Mouse (Mus musculus): Measurements from ENCODE around the gene Ogfod1. TPM values are rescaled to one million over a fixed set of nuclear protein-coding genes. Genes with fewer than 3 reads are reported as not detected.

Gene Ogfod1
- polyA plus RNA-seq, 1 experiment from 2014 or later = 14.6 TPM

DNA sequence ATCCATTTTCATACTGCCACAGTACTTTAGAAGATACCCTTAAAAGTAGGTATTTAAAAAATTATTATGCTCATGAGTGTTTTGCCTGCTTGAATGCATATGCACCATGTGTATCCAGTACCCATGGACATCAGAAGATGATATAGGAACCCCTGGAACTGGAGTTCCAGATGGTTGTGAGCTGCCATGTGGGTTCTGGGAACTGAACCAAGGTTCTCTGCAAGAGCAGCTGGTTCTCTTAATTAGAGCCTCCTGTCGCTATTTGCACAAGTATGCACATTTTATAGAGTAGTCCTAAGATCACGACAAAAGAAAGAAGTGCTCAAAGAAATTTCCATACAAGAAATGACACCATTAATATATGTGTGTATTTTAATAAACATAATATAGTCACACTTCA, 10.8 kb downstream of the Ogfod1 start:
- Histone ChIP-seq H3K27me3 (ENCODE audit: control insufficient read depth, insufficient read depth, low read length) (no peaks in the 10 kb centered on the region), H3K36me3 (ENCODE audit: control insufficient read depth, insufficient read depth, low read length) (no peaks in the 10 kb centered on the region), H3K9ac (ENCODE audit: low read length) (no peak overlapping the region), H3K27ac (replicated peaks; ENCODE audit: low read depth, low read length) (no peak overlapping the region), H3K4me1 (ENCODE audit: control insufficient read depth, insufficient read depth, low read length) (no peaks in the 10 kb centered on the region), H3K4me3 (ENCODE audit: low read depth, low read length) (no peak overlapping the region), H3K4me2 (ENCODE audit: low read depth, severe bottlenecking) (no peak overlapping the region), H3K9me3 (ENCODE audit: control insufficient read depth, low read length) (no peaks in the 10 kb centered on the region)
- ATAC-seq (ENCODE audit: insufficient number of reproducible peaks, low FRiP score, low TSS enrichment, low read depth) (no peak), DNase-seq (ENCODE audit: low spot score) (no peak)
- WGBS = 83% methylated on average over 2 of the region's 2 CpGs

DNA sequence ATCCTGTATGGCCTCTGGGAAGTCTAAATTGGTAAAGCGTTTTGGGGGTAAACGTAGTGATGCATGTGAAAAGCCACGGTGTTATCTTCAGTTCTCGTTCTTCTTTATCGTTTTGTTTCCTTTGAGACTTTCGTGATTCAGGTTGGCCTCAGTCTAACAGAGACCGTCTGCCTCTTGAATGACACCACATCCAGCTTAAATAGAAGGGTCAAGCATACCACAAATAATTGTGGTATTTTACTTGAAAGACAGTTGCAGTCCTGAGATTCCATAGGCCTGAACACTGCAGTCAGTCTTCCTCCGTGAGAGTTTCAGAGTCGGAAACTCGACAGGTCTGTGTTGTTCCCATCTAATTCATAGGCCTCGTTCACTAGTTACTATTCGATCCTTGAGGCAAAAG, 15.7 kb downstream of the Ogfod1 start:
- ATAC-seq (ENCODE audit: insufficient number of reproducible peaks, low FRiP score, low TSS enrichment, low read depth) (no peak), DNase-seq (ENCODE audit: low spot score) (no peak)
- WGBS = 94% methylated on average over 12 of the region's 12 CpGs
- no peak overlapping the region for H3K9ac ChIP-seq (ENCODE audit: low read length)
- H3K9me3 ChIP-seq (ENCODE audit: control insufficient read depth, low read length) = no peaks in the 10 kb centered on the region
- no peak overlapping the region for H3K27ac ChIP-seq (replicated peaks; ENCODE audit: low read depth, low read length)
- no peaks in the 10 kb centered on the region for H3K4me1 ChIP-seq (ENCODE audit: control insufficient read depth, insufficient read depth, low read length)
- no peaks in the 10 kb centered on the region for H3K27me3 ChIP-seq (ENCODE audit: control insufficient read depth, insufficient read depth, low read length)
- H3K36me3 ChIP-seq (ENCODE audit: control insufficient read depth, insufficient read depth, low read length) = no peaks in the 10 kb centered on the region
- H3K4me2 ChIP-seq (ENCODE audit: low read depth, severe bottlenecking) = no peak overlapping the region
- no peak overlapping the region for H3K4me3 ChIP-seq (ENCODE audit: low read depth, low read length)

DNA sequence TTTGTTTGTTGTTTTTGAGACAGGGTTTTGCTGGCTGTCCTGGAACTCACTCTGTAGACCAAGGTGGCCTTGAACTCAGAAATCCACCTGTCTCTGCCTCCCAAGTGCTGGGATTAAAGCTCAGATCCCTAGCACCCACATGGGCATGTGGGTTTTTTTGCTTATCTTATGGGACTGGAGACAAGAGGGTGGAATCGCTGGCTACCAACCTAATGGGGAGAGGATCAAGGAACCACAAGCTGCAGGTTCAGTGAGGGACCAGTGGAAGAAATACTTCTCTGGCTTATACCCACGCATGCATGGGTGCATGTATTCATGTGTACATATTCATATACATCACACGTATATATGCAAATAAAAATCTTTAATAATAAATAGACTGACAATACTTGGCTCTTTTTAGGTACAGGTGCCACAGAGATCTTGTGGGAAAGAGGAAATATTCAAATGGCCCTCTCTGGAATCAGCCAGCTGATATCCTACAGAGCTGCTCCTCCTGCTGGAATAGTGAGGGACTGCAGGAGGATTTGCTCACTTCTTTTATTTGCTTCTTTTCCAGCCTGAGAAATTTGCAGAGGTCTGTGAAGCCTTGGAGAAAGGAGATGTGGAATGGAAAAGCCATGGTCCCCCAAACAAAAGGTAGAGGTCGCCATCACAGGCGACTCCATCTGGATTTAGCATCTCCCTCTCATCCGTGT, 20.3 kb downstream of the Ogfod1 start:
- H3K4me2 ChIP-seq (ENCODE audit: low read depth, severe bottlenecking) = no peak overlapping the region
- no peak overlapping the region for H3K9ac ChIP-seq (ENCODE audit: low read length)
- no peak overlapping the region for H3K27ac ChIP-seq (replicated peaks; ENCODE audit: low read depth, low read length)
- H3K9me3 ChIP-seq (ENCODE audit: control insufficient read depth, low read length) = no peaks in the 10 kb centered on the region
- ATAC-seq (ENCODE audit: insufficient number of reproducible peaks, low FRiP score, low TSS enrichment, low read depth) = no peak
- peak; percentile 69 for DNase-seq (ENCODE audit: low spot score)
- no peaks in the 10 kb centered on the region for H3K27me3 ChIP-seq (ENCODE audit: control insufficient read depth, insufficient read depth, low read length)
- H3K4me3 ChIP-seq (ENCODE audit: low read depth, low read length) = no peak overlapping the region
- peaks cover 3% of the 10 kb centered on the region; the same call in 1 of the 2 replicates for H3K36me3 ChIP-seq (ENCODE audit: control insufficient read depth, insufficient read depth, low read length)
- 69% methylated on average over 6 of the region's 6 CpGs for WGBS
- no peaks in the 10 kb centered on the region for H3K4me1 ChIP-seq (ENCODE audit: control insufficient read depth, insufficient read depth, low read length)

DNA sequence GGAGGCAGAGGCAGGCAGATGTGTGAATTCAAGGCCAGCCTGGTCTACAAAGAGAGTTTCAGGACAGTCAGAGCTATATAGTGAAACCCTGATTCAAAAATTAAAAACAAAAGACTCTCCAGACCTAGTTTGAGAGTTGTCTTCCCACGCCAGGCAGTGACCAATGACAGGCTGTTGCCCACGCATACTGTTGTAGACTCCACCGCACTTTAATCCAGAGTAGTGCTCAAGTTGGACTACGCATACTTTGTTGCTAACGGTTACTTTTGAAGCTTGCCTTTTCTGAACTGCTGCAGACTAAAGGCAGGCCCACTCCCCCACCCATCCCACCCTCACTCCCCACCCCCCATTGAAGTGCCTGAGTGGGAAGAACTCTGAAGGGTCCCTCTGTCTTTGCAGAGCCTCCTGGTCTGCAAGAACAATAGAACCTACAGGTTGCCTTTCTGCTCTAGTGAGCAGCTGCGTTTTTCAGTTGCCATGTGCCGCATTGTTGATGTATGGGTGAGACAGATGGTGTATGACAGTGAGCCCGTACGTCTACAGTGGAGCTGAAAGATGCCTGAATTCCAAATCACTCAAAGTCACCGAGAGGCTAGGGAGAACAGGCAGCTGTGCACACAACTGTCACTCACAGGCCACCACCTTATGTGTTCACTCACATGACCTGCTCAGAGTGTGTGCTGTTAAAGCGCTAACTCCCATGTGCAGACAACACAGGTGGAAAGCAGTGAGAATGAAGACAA, 29.3 kb downstream of the Ogfod1 start:
- Histone ChIP-seq H3K27me3 (ENCODE audit: control insufficient read depth, insufficient read depth, low read length) (no peaks in the 10 kb centered on the region), H3K27ac (replicated peaks; ENCODE audit: low read depth, low read length) (no peak overlapping the region), H3K4me3 (ENCODE audit: low read depth, low read length) (no peak overlapping the region), H3K9ac (ENCODE audit: low read length) (no peak overlapping the region), H3K4me2 (ENCODE audit: low read depth, severe bottlenecking) (no peak overlapping the region), H3K4me1 (ENCODE audit: control insufficient read depth, insufficient read depth, low read length) (no peaks in the 10 kb centered on the region), H3K36me3 (ENCODE audit: control insufficient read depth, insufficient read depth, low read length) (no peaks in the 10 kb centered on the region), H3K9me3 (ENCODE audit: control insufficient read depth, low read length) (no peaks in the 10 kb centered on the region)
- DNase-seq (ENCODE audit: low spot score) (no peak), ATAC-seq (ENCODE audit: insufficient number of reproducible peaks, low FRiP score, low TSS enrichment, low read depth) (no peak)
- WGBS = 91% methylated on average over 11 of the region's 11 CpGs

DNA sequence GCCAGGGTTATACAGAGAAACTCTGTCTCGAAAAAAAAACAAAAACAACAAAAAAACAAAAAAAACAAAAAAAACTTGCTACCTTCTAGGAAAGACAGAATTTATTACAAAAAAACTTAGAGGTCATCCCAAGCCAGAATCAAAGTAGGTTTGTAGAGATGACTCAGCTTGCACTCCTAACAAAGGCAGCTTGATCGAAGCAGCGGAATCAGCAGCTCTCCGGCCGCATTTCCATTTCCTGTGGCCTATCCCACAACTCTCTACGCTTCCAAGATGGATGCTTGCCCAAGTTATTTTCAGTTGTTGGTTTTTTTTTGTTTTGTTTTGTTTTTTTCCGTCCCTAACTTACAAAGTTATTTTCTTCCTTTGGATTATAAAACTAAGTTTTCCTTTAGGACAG, 31.8 kb downstream of the Ogfod1 start:
- Histone ChIP-seq H3K27me3 (ENCODE audit: control insufficient read depth, insufficient read depth, low read length) (no peaks in the 10 kb centered on the region), H3K4me3 (ENCODE audit: low read depth, low read length) (no peak overlapping the region), H3K9me3 (ENCODE audit: control insufficient read depth, low read length) (no peaks in the 10 kb centered on the region), H3K9ac (ENCODE audit: low read length) (no peak overlapping the region), H3K36me3 (ENCODE audit: control insufficient read depth, insufficient read depth, low read length) (no peaks in the 10 kb centered on the region), H3K27ac (replicated peaks; ENCODE audit: low read depth, low read length) (no peak overlapping the region), H3K4me1 (ENCODE audit: control insufficient read depth, insufficient read depth, low read length) (no peaks in the 10 kb centered on the region), H3K4me2 (ENCODE audit: low read depth, severe bottlenecking) (no peak overlapping the region)
- DNase-seq (ENCODE audit: low spot score) (no peak), ATAC-seq (ENCODE audit: insufficient number of reproducible peaks, low FRiP score, low TSS enrichment, low read depth) (no peak)
- 95% methylated on average over 7 of the region's 7 CpGs for WGBS

DNA sequence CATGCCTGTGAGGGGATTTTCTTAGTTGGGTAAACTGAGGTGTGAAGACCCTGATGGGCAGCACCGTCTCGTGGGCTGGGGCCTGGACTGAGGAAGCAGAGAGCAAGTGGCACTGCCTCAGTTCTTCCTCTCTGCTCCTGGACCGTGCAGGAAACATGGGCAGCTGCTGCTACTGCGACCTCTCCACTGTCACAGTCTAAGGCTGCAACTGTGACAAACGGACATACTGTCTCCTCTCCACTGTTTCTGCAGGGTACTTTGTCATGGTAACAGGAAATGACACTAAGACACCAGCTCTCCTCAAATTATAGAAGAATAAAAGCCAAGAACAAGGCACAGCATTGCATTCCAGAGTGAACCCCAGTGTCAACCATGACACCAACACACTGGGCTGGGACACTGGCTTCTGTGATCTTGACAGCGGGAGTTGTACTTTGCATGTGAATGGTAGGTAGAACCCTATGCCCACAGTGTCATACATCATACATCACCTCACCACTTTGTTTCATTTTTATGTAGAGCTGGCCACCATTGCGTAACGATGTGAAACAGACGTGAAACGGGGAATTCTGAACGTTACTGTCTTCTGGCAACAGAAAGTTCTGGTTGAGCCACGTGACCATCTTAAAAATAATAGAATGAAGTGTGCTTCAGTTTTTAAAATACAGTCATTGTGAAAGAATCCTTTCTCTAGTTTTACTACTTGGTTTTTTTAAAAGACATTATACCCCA, 39.6 kb downstream of the Ogfod1 start:
- Histone ChIP-seq H3K4me2 (ENCODE audit: low read depth, severe bottlenecking) (no peak overlapping the region), H3K9me3 (ENCODE audit: control insufficient read depth, low read length) (no peaks in the 10 kb centered on the region), H3K36me3 (ENCODE audit: control insufficient read depth, insufficient read depth, low read length) (no peaks in the 10 kb centered on the region), H3K9ac (ENCODE audit: low read length) (no peak overlapping the region), H3K27me3 (ENCODE audit: control insufficient read depth, insufficient read depth, low read length) (no peaks in the 10 kb centered on the region), H3K27ac (replicated peaks; ENCODE audit: low read depth, low read length) (no peak overlapping the region), H3K4me3 (ENCODE audit: low read depth, low read length) (no peak overlapping the region), H3K4me1 (ENCODE audit: control insufficient read depth, insufficient read depth, low read length) (no peaks in the 10 kb centered on the region)
- DNase-seq (ENCODE audit: low spot score) = no peak
- 86% methylated on average over 12 of the region's 12 CpGs for WGBS
- ATAC-seq (ENCODE audit: insufficient number of reproducible peaks, low FRiP score, low TSS enrichment, low read depth) = no peak

DNA sequence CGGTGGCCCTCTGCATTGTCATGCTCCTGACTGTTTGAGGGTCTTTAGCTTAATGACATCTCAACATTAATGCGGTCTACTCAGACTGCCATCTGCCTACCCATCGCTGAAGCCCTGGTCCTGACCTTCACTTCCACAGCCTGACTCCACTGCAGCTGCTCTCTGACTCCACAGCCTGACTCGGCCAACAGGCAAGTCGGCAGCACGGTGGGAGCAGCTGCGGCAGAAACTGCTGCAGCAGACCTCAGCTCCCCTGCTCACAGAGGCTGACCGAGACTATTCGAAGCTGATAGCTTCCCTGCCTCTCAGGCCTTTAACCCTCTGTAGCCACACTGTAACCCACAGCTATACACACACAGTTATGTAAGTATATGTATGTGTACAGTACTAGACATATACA, 51.0 kb downstream of the Ogfod1 start:
- no peak overlapping the region for H3K4me2 ChIP-seq (ENCODE audit: low read depth, severe bottlenecking)
- no peaks in the 10 kb centered on the region for H3K9me3 ChIP-seq (ENCODE audit: control insufficient read depth, low read length)
- no peaks in the 10 kb centered on the region for H3K36me3 ChIP-seq (ENCODE audit: control insufficient read depth, insufficient read depth, low read length)
- 86% methylated on average over 9 of the region's 9 CpGs for WGBS
- H3K27ac ChIP-seq (replicated peaks; ENCODE audit: low read depth, low read length) = no peak overlapping the region
- H3K4me1 ChIP-seq (ENCODE audit: control insufficient read depth, insufficient read depth, low read length) = no peaks in the 10 kb centered on the region
- no peaks in the 10 kb centered on the region for H3K27me3 ChIP-seq (ENCODE audit: control insufficient read depth, insufficient read depth, low read length)
- DNase-seq (ENCODE audit: low spot score) = no peak
- no peak for ATAC-seq (ENCODE audit: insufficient number of reproducible peaks, low FRiP score, low TSS enrichment, low read depth)
- H3K9ac ChIP-seq (ENCODE audit: low read length) = no peak overlapping the region
- H3K4me3 ChIP-seq (ENCODE audit: low read depth, low read length) = no peak overlapping the region

DNA sequence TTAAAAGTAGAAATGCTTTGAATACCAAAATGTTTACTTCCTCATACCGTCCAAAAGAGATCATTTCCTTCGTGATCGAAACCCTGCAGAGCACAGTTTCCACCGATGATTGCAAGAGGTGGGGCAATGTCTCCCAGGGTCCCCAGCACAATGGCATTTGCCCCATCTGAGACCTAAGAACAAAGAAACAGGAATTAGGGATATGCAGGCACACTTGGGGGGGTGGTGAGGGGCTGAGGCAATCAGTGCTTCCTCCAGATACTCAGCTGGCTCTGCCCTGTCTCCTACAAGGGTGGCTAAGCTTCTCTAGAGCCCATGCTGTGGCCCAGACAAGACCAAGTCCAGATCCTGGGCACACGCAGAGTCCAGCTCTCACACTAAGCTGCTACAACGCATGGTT, 52.7 kb downstream of the Ogfod1 start:
- no peak overlapping the region for H3K9ac ChIP-seq (ENCODE audit: low read length)
- H3K27ac ChIP-seq (replicated peaks; ENCODE audit: low read depth, low read length) = no peak overlapping the region
- no peak overlapping the region for H3K4me3 ChIP-seq (ENCODE audit: low read depth, low read length)
- H3K27me3 ChIP-seq (ENCODE audit: control insufficient read depth, insufficient read depth, low read length) = no peaks in the 10 kb centered on the region
- no peaks in the 10 kb centered on the region for H3K36me3 ChIP-seq (ENCODE audit: control insufficient read depth, insufficient read depth, low read length)
- H3K9me3 ChIP-seq (ENCODE audit: control insufficient read depth, low read length) = no peaks in the 10 kb centered on the region
- no peak overlapping the region for H3K4me2 ChIP-seq (ENCODE audit: low read depth, severe bottlenecking)
- ATAC-seq (ENCODE audit: insufficient number of reproducible peaks, low FRiP score, low TSS enrichment, low read depth) (no peak), DNase-seq (ENCODE audit: low spot score) (no peak)
- no peaks in the 10 kb centered on the region for H3K4me1 ChIP-seq (ENCODE audit: control insufficient read depth, insufficient read depth, low read length)
- WGBS = 75% methylated on average over 6 of the region's 6 CpGs
